ENCODE assay signal across 20 mouse cellular contexts in genomic region chr2:142186922-142187321, GRCm38 (mm10).
DNase-seq lines count a peak whose midpoint lies in the region; ATAC-seq and TF ChIP-seq lines count a peak whose summit lies in the region.
"Had no signal": no experiment of that assay in that cellular context is flagged by ENCODE, and none has a peak within 500 bp of the region (broad histone marks: within the 10 kb centered on the region; RNA-seq: fewer than 3 reads in every experiment).

No protein-coding gene starts in this region.

- 0 out of 2 replicates have a peak, but pooled peaks have one; percentile 48 for ATAC-seq in forebrain, embryonic 15.5 days (replicated peaks)
- no peak for ATAC-seq in forebrain, embryonic 16.5 days
- peak; percentile 54; the same call in 1 of the 2 replicates for ATAC-seq in kidney, embryonic 16.5 days (ENCODE audit: low FRiP score, low TSS enrichment)
- 0 out of 2 replicates have a peak, but pooled peaks have one; percentile 17 for ATAC-seq in hindbrain, embryonic 16.5 days
- ATAC-seq: inflammation-experienced regulatory T-cells, adult 6 months had no signal

- H3K4me1 ChIP-seq in forebrain, embryonic 15.5 days = peaks cover 6% of the 10 kb centered on the region
- peaks cover 9% of the 10 kb centered on the region for H3K4me1 ChIP-seq in forebrain, embryonic 16.5 days (replicated peaks; ENCODE audit: control insufficient read depth, insufficient read depth, low read length)
- peaks cover 12% of the 10 kb centered on the region for H3K4me1 ChIP-seq in kidney, embryonic 16.5 days (ENCODE audit: insufficient read depth, low read length)
- H3K4me1 ChIP-seq in hindbrain, embryonic 16.5 days (ENCODE audit: control insufficient read depth, insufficient read depth, low read depth, low read length) = peaks cover 6% of the 10 kb centered on the region; the same call in 1 of the 2 replicates
- H3K4me1 ChIP-seq: heart, embryonic 15.5 days; limb, embryonic 15.5 days had no signal

- H3K4me3 ChIP-seq in forebrain, embryonic 15.5 days = no peak overlapping the region
- H3K4me3 ChIP-seq in forebrain, embryonic 16.5 days (replicated peaks; ENCODE audit: low read length) = no peak overlapping the region
- H3K4me3 ChIP-seq in kidney, embryonic 16.5 days (ENCODE audit: low read length) = no peak overlapping the region
- H3K4me3 ChIP-seq in hindbrain, embryonic 16.5 days (ENCODE audit: low read length) = no peak overlapping the region
- H3K4me3 ChIP-seq: heart, embryonic 15.5 days; left cerebral cortex, adult 2 months; limb, embryonic 15.5 days had no signal

- intact Hi-C loops in gastrocnemius, postnatal 14 days (cut with DNase I; ENCODE audit: low total_unique reads) = no loop called here

- 42% methylated on average over 2 of the region's 2 CpGs for WGBS in forebrain, embryonic 15.5 days
- WGBS in forebrain, embryonic 16.5 days = 44% methylated on average over 2 of the region's 2 CpGs
- WGBS in kidney, embryonic 16.5 days = 33% methylated on average over 2 of the region's 2 CpGs
- 36% methylated on average over 2 of the region's 2 CpGs for WGBS in hindbrain, embryonic 16.5 days

- H3K9ac ChIP-seq in forebrain, embryonic 15.5 days (replicated peaks) = no peak overlapping the region
- no peak overlapping the region for H3K9ac ChIP-seq in forebrain, embryonic 16.5 days (replicated peaks; ENCODE audit: low read depth, low read length)
- no peak overlapping the region for H3K9ac ChIP-seq in kidney, embryonic 16.5 days (replicated peaks; ENCODE audit: low read length)
- no peak overlapping the region for H3K9ac ChIP-seq in hindbrain, embryonic 16.5 days (ENCODE audit: low read depth, low read length)
- H3K9ac ChIP-seq: heart, embryonic 15.5 days; limb, embryonic 15.5 days; liver, embryonic 14.5 days; lung, embryonic 14.5 days had no signal

- no peaks in the 10 kb centered on the region for H3K36me3 ChIP-seq in forebrain, embryonic 15.5 days
- H3K36me3 ChIP-seq in forebrain, embryonic 16.5 days (ENCODE audit: control insufficient read depth, insufficient read depth) = no peaks in the 10 kb centered on the region
- H3K36me3 ChIP-seq in kidney, embryonic 16.5 days (ENCODE audit: insufficient read depth, low read length) = no peaks in the 10 kb centered on the region
- no peaks in the 10 kb centered on the region for H3K36me3 ChIP-seq in hindbrain, embryonic 16.5 days (ENCODE audit: control insufficient read depth, insufficient read depth, low read length)
- H3K36me3 ChIP-seq: heart, embryonic 15.5 days; limb, embryonic 15.5 days had no signal

- no peaks in the 10 kb centered on the region for H3K9me3 ChIP-seq in forebrain, embryonic 15.5 days
- H3K9me3 ChIP-seq in forebrain, embryonic 16.5 days (ENCODE audit: control insufficient read depth, low read length) = no peaks in the 10 kb centered on the region
- no peaks in the 10 kb centered on the region for H3K9me3 ChIP-seq in kidney, embryonic 16.5 days (ENCODE audit: low read length)
- H3K9me3 ChIP-seq in hindbrain, embryonic 16.5 days (ENCODE audit: control insufficient read depth, low read length) = no peaks in the 10 kb centered on the region
- H3K9me3 ChIP-seq: heart, embryonic 15.5 days; limb, embryonic 15.5 days had no signal

- no peak for TF ChIP-seq CTCF in brain, embryonic 14.5 days (IDR thresholded peaks at IDR 0.05; ENCODE audit: borderline replicate concordance, extremely low read depth, insufficient read depth, insufficient read length)

- no peak overlapping the region for H3K4me2 ChIP-seq in forebrain, embryonic 15.5 days (replicated peaks)
- no peak overlapping the region for H3K4me2 ChIP-seq in forebrain, embryonic 16.5 days (ENCODE audit: low read length)
- H3K4me2 ChIP-seq in kidney, embryonic 16.5 days (replicated peaks; ENCODE audit: low read depth, low read length) = no peak overlapping the region
- no peak overlapping the region for H3K4me2 ChIP-seq in hindbrain, embryonic 16.5 days (ENCODE audit: low read length)
- H3K4me2 ChIP-seq: heart, embryonic 15.5 days; limb, embryonic 15.5 days; lung, embryonic 14.5 days had no signal

- no peaks in the 10 kb centered on the region for H3K27me3 ChIP-seq in forebrain, embryonic 15.5 days
- no peaks in the 10 kb centered on the region for H3K27me3 ChIP-seq in forebrain, embryonic 16.5 days (replicated peaks; ENCODE audit: control insufficient read depth, insufficient read depth, low read length)
- H3K27me3 ChIP-seq in kidney, embryonic 16.5 days (ENCODE audit: insufficient read depth, low read length) = no peaks in the 10 kb centered on the region
- H3K27me3 ChIP-seq in hindbrain, embryonic 16.5 days (replicated peaks; ENCODE audit: control insufficient read depth, insufficient read depth, low read length) = no peaks in the 10 kb centered on the region
- H3K27me3 ChIP-seq: heart, embryonic 15.5 days; limb, embryonic 15.5 days had no signal

- TF ChIP-seq POLR2A in brain, embryonic 14.5 days (IDR thresholded peaks at IDR 0.05; ENCODE audit: borderline replicate concordance, extremely low read depth, insufficient read depth, insufficient read length, poor library complexity, severe bottlenecking) = no peak

- no peak for DNase-seq in kidney, adult 9 months
- DNase-seq in brain, embryonic 14.5 days (ENCODE audit: low read depth) = peak; percentile 27
- no peak for DNase-seq in gastrocnemius, postnatal 14 days
- DNase-seq in thymus, postnatal 0 days (ENCODE audit: low spot score) = no peak
- DNase-seq: adrenal gland, postnatal 25 days; cerebellum, adult 11 months; cerebellum, adult 9-11 months; heart, postnatal 36 days; kidney, adult 18-20 months; lung, embryonic 14.5 days; right cerebral cortex, postnatal 14 days had no signal

- H3K27ac ChIP-seq in forebrain, embryonic 15.5 days (replicated peaks) = no peak overlapping the region
- H3K27ac ChIP-seq in forebrain, embryonic 16.5 days (ENCODE audit: low read length) = no peak overlapping the region
- 0 out of 2 replicates have a peak overlapping the region, but pooled peaks have one; percentile 24 for H3K27ac ChIP-seq in kidney, embryonic 16.5 days (ENCODE audit: low read length)
- peak overlapping the region; percentile 4; the same call in 1 of the 2 replicates for H3K27ac ChIP-seq in hindbrain, embryonic 16.5 days (ENCODE audit: low read depth, low read length)
- H3K27ac ChIP-seq: heart, embryonic 15.5 days; left cerebral cortex, adult 2 months; limb, embryonic 15.5 days; liver, embryonic 14.5 days had no signal

Comparison
In these comparisons a context has a peak if more than half of its experiments do, and no peak if none do; other contexts are left out.
1. H3K27ac ChIP-seq: peak in kidney, embryonic 16.5 days (single experiment) and hindbrain, embryonic 16.5 days (single experiment); none in forebrain, embryonic 15.5 days (single experiment) and forebrain, embryonic 16.5 days (single experiment).